Mouse (Mus musculus) myocyte (in vitro differentiated cells): ENCODE data around the gene Itfg2.

Experiments
- POLR2A ChIP-seq: IDR thresholded peaks from one replicate; pipeline ENCODE4 v1.6.1; 2011; ENCODE audit warnings: low read depth, mild to moderate bottlenecking, control low read depth, moderate library complexity; ENCODE audit not compliant: insufficient read length
- SRF ChIP-seq: IDR thresholded peaks from one replicate; pipeline ENCODE4 v1.6.1; 2011; ENCODE audit warnings: low read depth; ENCODE audit not compliant: control insufficient read depth, insufficient read length

- TF ChIP-seq POLR2A (no peak), SRF (no peak)
Observed at GRCm38 (mm10) chr6:128455835-128456605, 31.3 kb upstream of the Itfg2 start.
